Mouse (Mus musculus) gastrocnemius, adult 18-20 months (tissue): ENCODE data around the gene Slc25a21. TPM values are rescaled to one million over a fixed set of nuclear protein-coding genes. Genes with fewer than 3 reads are reported as not detected.

ENCODE experiments used
- DNase-seq: peaks from one replicate; pipeline ENCODE4 v3.0.0; 2021; ENCODE audit warnings: low spot score
- total RNA-seq, 2 experiments: library from RNA; stranded (reverse); gene quantifications; 2 replicates each; pipeline ENCODE4 v1.2.3; 2021

The Slc25a21 gene
- total RNA-seq, 2 experiments from 2014 or later = 0.33 TPM; not detected in 1

DNA sequence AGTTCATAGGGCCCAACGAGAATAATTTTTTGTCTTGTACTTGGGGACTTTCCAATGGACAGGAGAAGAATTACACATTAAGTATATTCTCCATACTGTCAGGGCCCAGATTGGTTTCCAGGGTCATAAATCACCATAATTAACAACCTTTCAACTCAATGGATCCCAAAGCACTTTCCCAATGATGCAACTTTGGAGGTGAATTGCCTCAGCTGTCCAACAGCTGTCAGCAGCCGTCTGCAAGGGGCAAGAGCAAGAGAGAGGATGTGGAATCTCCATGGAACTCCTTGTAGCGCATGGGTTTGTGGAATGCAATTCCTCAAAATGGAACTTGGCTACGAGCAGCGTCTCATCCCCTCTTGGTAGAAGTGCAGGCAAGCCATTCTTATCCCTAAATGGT, 302.3 kb downstream of the Slc25a21 start:
- no peak for DNase-seq

DNA sequence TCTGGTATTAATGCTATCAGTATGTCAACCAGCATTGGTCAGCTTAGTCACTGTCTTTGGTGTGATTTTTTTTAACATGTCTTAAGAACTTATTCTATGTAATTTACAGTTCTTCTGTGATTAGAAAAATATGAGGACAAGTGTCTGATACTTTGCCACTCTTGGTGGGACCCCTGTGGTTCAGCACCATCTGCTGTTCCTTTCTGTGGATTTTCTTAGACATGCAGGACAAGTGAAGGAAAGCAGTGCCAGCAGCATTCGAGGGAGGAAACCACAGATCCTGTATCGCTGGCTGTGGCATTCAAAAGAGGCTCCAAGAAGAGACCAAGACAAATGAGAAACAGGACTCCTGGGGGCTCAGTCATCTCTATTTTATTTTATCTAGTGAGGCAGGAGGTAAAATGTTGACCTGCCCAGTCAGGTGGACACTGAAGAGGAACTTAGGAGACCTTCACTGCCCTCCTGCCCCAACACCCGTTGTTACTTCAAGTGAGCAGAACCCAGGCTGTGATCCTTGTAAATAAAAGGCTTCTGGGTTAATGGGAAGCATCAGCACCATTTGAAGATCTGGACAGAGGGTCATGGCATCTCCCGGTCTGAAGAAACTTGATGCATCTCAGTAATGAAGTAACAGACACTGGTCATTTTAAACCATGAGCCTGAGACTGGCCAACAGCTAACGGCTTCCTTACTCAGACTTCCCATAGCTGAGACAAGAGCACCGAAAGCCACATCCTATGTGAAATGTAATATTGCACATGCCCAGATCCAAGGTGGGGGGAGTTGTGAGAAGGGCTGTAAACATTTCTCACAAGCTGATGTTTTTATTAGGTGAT, 306.2 kb downstream of the Slc25a21 start:
- no peak for DNase-seq

DNA sequence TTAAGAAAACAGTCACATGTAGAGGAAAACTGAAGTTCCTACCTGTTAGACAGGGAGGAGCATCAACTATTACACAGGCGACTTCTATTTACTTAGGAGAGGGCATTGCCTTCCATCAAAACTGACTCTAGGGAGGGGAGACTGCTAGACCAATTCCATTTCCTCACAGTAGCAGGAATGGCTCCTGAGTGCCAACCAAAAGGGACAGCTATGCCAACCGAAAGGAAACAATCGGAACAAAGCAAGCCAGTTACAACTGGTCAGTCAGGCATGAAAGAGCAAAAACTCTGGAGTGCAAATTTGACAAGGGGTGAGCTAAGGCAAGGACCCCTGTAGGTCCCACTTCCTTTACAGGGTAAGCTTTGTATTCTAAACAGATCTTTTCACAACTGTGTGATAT, 319.5 kb downstream of the Slc25a21 start:
- no peak for DNase-seq

DNA sequence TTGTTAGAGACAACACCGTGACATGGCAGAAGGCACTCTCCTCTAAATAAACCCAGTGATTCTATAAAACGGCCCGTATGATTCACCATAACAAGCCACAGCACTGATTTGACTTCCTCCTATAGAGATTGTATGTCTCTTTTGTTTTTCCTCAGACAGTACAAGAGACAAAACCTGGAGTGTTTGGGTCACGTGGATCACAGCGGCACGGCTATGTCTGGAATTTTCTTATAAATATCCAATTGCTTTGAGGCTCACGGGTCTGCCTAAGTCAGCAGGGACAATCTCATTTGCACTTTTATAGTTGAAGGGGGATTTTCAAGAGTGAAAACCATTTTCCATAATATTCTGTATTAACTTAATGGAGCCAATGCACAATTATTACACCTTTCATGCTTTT, 320.7 kb downstream of the Slc25a21 start:
- DNase-seq = no peak

DNA sequence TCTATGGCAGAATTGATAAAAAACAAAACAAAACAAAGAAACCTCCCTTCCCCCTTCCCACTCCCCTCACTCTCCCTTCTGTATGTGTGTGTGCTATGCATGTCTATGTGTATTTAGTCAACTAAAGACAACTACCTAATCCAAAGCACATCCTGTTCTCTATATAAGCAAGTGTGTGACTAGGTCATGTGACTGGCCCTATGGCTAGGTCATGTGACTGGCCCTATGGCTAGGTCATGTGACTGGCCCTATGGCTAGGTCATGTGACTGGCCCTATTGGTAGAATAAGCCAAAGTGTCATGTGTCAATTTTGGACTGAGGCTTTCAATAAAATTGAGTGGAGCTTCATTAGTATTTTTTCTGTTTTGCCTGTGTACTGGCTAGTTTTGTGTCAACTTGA, 324.1 kb downstream of the Slc25a21 start:
- no peak for DNase-seq

DNA sequence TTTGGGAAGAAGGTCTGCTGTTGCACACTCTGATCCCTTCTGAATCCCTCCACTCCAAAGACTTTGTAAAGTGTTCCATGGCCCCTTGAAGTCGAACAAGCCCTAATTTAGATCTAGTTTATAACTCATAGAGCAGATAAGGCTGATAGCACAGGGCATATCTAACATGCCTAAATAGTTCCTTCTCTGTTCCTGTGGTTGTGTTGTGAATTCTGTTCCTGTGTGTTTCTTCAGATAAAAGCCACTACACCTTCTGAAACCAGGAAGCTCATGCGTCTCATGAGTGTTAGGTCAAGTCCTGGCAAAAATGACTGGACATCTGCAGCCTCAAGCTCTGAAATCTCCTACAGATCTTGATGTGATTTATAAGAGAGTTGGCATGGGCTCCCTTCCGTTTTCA, 326.7 kb downstream of the Slc25a21 start:
- DNase-seq = no peak

DNA sequence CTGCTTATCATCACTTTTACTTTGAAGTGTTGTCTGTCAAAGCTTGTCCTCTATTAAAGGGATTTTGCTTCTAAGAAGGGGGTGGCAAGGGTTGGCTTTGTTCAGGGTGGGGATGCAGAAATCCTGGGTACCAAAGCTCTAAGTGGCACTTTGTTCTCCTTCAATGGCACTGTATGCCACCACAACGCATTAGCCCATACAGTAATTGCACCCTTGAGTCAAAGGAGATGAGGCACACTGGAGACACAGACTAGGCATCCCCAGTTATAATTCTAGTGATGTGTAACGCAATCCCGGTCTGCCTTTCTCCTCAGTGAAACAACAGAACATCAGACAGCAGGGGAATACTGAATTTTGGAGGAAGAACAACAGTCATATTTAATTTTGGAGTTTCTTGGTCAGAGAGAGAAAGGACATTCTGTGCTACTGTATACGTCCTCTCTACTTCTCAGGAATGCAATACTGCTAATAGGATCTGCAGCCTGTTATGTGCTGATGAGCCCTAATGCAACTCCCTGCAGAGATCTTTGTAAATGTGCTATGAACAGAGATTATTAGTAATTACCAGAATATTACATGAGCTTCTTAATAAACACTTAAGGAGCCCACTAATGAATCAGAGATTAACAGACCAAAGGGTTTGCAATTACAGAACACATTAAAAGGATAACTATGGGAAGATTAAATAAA, 333.3 kb downstream of the Slc25a21 start:
- DNase-seq = no peak

DNA sequence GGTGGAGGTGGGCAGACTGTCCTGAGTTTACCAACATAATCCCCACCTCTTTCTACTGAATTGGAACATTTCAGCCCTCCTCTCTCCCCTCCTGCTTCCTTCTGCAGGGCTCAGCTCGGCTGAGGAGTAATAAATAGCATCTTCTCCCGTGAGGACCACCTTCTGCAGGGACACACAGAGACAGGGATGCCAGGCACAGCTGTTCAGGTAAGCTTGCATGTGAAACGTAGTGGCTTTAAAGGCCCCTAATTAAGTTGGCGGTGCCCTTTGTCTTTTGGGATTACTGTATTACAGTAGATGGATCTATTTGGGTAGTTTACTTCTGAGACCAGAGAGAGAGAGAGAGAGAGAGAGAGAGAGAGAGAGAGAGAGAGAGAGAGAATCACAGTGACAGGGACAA, 344.6 kb downstream of the Slc25a21 start:
- no peak for DNase-seq

DNA sequence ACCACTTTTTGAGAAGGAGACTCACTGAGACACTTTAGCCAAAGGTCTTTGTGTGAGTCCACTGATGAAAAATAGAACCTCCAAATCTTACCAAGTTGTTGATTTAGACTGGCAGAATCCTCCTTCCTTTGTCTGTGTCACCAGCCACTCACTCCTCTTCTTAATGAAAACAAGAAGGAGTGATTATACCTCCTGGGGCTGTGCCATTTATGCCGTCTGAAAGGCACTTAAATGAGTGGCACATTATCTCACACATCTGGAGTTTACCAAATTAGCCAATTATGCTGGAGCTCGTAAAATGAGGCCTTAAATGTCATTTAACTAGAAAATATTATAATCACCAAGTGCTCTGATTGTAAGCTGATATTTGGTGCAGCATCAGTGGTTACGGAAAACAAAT, 345.8 kb downstream of the Slc25a21 start:
- no peak for DNase-seq

DNA sequence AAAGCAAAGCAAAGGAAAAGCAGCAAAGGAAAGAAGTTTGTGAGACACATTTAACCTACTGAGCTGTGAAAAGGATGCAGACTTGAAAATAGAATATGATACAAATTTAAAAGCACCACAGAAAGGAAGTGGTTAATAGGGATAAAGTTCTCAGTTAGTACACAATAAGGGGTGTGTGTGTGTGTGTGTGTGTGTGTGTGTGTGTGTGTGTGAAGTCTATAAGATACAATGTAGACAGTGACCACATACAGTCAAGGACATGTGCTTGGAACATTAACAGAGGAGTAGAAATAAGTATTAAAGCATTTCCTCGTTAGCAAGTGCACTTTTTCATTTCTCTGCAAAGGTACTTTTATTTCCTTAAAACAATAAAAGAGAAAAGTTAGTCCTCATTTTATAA, 367.3 kb downstream of the Slc25a21 start:
- no peak for DNase-seq

DNA sequence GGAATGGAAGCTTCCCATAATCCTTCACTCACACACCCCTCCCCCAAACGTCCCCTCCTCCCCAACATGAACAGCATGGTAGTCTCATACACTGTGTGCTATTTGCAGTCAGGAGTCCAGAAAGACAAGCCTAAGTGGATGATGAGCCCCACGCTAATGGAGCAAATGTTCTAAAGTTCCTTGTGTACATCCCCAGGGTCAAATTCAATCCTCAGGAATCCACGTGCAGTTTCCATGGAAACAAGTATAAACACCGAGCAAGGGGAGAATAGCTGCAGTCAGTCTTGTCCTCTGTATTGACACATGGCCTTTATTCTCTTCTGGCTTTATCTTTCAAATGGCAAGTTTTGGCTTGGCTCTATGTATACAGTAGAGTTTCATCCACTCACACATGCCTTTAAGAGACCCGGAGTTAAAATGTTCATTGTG, 367.8 kb downstream of the Slc25a21 start:
- no peak for DNase-seq

DNA sequence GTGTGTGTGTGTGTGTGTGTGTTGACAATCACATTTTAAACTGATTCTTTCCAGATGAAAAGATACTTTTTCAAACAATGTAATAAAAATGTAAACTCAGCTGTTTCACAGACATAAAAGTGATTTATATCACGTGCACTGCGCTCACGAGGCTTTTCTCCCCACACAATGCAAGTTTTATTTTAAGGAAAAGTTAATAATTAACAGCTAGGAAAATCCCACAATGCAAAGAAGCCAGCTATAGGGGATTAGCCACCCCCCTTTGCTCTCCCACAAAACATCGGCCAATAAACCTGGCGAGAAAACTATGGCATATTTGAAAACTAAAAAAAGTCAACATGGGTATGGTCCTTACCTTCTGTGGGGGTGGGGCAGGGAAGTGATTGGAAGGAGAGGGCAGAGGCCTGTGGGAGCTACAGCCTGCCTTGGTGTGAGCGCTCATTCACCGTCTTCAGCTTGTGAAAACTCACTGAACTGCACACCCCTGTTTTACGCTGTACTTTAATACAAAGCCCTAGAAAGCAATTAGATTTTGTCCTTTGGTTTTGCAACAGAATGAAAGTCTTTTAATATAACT, 369.4 kb downstream of the Slc25a21 start:
- DNase-seq = no peak

DNA sequence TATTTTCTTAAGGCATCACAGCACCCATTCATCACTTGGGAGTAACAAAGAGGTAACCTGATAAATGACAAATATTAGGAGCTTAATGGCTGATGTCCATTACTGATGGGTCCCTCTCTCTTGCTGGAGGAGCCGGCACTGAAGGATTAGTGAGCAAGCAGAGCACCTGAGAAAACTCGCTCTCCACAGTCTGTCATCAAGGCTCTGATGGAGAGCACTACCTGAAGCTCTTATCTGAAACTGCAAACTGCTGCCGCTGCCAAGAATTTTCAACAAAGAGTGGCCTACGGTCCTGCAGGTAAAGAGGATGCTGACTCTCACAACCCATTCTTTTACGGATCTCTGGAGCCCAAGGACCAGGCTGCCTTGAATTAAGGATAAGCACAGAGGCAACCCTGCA, 372.6 kb downstream of the Slc25a21 start:
- no peak for DNase-seq

DNA sequence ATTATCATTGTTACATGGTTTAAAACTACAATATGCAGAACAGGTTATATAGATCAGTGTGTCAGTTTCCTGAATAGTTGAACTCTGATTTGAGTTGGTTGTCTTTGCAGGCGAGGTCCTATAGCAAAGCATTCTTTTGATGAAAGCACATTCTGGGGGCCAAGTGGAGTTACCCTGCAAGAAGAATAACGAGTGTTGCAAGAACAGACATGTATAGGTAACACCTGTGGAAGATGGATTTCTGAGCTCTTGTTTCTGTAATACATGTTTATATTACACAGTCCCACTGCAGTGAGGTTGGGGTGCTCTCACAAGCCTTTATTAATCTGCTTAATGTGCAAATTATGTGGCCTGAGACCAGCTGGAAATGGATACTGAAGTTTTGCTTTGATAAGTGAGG, 375.1 kb downstream of the Slc25a21 start:
- DNase-seq = no peak

DNA sequence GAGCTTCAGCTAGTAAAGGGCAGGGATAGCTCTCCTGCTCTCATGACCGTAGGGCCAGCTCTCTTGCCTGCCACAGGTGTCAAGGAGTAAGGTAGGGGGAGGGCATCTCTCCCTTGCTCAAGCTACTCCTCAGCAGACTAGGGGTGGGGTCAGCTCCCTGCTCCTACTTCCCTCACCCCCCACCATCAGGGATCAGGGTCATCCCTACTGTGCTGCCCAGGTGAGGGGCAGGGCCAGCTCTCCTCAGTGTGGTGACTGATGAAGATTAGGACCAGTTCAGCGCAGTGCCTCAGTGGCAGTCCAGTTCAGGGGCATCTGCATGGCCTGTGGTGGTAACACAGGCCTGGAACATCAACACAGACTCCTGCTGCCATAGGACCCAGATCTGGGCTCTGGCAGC, 376.7 kb downstream of the Slc25a21 start:
- no peak for DNase-seq

DNA sequence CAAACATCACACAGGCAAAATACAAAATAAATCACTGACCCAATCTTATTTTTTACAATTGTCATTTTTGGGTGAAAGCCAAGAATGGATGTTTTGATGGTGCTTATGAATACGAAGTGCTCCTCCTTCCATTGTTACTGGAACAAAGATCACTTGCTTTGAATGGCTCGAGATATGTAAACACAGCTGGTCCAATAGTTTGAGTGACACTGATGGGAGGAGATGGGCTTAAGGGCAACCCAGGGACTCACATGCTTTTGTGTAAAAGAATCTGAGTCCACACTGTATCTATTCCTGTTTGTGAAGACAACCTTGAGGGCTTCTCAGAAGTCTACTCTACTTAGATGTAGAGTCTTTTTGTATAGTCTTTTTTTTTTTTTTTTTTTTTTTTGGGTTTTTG, 389.8 kb downstream of the Slc25a21 start:
- no peak for DNase-seq

DNA sequence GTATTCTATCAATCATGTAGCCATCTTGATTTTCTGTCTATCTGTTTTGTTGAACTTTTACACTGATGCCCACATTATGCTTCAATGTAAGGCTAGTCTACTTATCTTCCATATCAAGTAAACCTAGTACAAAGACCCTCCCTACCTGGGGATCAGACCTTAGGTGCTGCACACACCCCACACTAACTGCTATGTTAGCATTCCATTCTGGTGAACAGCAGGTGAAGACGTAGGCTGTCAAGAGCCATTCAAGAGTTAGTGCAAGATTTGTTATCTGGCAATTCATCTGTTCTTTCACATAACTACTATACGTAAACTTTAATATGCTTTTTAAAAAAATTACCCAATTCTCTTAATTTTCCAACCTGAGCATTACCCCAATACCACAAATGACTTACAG, 390.2 kb downstream of the Slc25a21 start:
- no peak for DNase-seq

DNA sequence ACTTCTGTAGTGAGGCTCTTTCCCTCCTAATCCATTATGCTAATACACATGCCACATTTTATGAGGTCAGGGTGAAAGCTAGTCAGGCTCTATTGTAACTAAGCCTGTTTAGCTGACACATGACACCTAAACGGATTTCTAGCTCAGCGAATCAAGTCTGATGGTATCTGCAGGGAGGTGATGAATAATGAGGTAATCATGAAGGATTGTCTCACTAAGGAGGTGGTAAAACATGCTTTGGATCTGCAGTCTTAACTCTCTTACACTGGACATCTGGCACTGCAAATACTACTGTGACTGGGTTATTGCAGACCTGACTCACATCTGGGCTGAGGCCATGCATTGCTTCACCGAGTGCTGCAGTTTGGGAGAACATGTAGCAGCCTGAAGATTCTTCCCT, 392.8 kb downstream of the Slc25a21 start:
- no peak for DNase-seq

DNA sequence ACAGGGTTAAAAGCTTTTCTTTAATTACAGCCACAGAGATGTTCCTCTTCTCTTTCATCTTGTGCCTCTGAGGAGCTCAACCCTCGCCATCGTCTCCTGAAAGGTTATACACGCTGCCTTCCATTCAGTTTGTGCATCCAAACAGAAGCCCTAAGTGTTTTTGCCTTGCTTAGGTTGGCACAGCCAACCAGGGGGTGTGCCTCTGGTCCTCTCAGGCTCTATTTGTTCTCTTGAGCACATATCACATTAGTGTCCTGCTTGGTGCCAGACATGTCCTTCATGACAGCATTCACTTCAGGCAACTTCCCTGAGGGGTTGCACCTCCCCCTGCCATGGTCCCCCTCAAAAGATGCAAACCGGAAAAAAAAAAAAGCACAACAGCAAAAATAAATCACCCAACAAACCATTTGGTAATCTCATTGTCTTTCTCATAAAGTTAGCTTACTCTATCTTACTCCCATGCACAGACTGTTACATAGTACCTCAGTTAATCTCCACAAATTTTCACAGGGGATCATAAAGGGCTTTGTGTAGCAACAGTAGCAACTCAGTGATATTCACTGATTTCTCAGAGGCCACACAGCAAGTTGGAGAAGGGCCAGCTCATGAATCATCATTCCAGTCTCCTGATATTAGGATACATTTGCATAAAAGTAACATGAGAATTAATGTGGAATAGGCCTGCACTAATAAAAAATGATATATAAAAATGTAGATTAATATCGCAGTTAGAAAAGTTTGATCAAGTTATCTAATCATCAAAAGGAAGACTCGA, 398.4 kb downstream of the Slc25a21 start:
- DNase-seq = no peak

DNA sequence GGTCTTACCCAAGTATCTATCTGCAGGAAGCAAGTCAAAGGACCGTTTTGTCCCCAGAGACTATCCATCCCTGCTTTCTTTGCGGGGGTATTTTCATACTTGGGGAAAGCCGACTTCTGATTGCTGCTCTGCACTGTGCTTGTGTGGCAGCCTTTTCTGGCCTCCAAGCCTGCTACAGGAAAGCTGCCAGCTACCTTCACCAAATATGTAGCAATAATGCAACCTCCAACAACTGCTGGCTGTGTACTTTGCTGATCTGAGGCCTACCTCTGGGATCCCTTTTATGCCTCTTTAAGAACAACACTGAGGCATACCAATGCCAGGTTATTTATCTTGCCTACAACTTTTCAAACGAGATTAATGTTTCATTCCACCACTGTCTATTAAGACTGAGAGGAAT, 408.0 kb downstream of the Slc25a21 start:
- DNase-seq = no peak

DNA sequence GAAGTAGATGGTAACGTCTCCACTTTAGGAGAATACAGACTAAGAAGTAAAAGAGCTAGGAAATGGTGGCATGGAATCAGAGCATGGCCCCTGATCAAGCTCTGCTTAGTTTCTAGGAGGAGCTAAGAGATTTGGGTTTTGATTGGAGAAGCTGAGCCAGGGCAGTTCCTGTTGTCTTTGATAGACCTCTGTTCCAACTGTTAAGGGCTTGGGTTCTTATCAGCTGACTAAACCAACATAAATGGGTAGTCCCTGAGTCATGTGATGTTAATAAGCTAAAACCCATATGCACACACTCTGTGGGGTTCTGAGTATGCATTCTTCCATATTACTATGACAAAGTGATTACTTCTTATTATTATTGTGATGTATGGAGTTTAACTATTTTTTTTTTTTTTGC, 412.0 kb downstream of the Slc25a21 start:
- no peak for DNase-seq

DNA sequence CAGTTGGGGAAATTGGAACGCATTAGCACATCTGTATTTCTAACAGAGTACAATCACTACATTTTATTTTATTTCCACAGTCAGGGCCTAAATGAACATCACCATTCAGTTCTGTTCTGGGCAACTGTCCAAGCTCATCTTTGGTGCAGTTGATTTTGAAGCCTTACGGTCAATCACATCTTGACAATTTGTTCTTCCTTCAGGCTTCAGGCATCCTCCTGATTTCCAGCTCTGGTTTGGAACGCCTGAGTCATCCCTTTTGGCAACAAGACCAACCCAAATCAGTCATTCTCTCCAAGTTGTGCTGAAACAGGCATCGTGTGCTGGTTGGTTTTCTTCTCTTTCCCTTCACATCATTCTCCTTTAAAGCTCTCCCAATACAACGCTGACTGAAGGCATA, 416.1 kb downstream of the Slc25a21 start:
- peak; percentile 2 for DNase-seq
